Mouse (Mus musculus) embryonic facial prominence, embryonic 15.5 days (tissue): ENCODE data around the gene Pnpla1. TPM values are rescaled to one million over a fixed set of nuclear protein-coding genes. Genes with fewer than 3 reads are reported as not detected.
"Not testable (repeated sequence)": the region's sequence is repeated elsewhere in the genome, so short reads cannot be mapped to it uniquely, and the experiment has no call there.

ENCODE experiments used
- ATAC-seq: fragments of 200-750 bp; cut with Nextera tagmentation; 2 replicates; pipeline ENCODE4 v1.8.0; 2017; ENCODE audit warnings: low read depth, moderate TSS enrichment; ENCODE audit not compliant: insufficient number of reproducible peaks, low FRiP score, low TSS enrichment
- H3K27ac ChIP-seq: fragments of 300-500 bp; sonication (generic); replicated peaks from 2 replicates; pipeline ENCODE4 v1.5.1; 2015; ENCODE audit warnings: mild to moderate bottlenecking, inconsistent platforms
- H3K27me3 ChIP-seq: fragments of 300-500 bp; sonication (generic); 2 replicates; pipeline ENCODE4 v1.6.1; 2015; ENCODE audit warnings: inconsistent platforms
- H3K36me3 ChIP-seq: fragments of 300-500 bp; sonication (generic); 2 replicates; pipeline ENCODE4 v1.6.1; 2015; ENCODE audit warnings: mild to moderate bottlenecking, inconsistent platforms
- H3K4me1 ChIP-seq: fragments of 300-500 bp; sonication (generic); 2 replicates; pipeline ENCODE4 v1.6.1; 2015; ENCODE audit warnings: inconsistent platforms
- H3K4me2 ChIP-seq: fragments of 300-500 bp; sonication (generic); replicated peaks from 2 replicates; pipeline ENCODE4 v1.6.1; 2015; ENCODE audit warnings: mild to moderate bottlenecking, inconsistent platforms
- H3K4me3 ChIP-seq: fragments of 300-500 bp; sonication (generic); replicated peaks from 2 replicates; pipeline ENCODE4 v1.5.1; 2015; ENCODE audit warnings: mild to moderate bottlenecking, inconsistent platforms
- H3K9ac ChIP-seq: fragments of 300-500 bp; sonication (generic); 2 replicates; pipeline ENCODE4 v1.6.1; 2015; ENCODE audit warnings: inconsistent platforms
- H3K9me3 ChIP-seq: fragments of 300-500 bp; sonication (generic); replicated peaks from 2 replicates; pipeline ENCODE4 v1.6.1; 2016; ENCODE audit warnings: inconsistent platforms
- WGBS: fragments of 180-500 bp; shearing (Covaris S2); methylation state at CpG from one replicate; pipeline ENCODE4 v1.1.7; 2015; 5-methylcytosine and 5-hydroxymethylcytosine counted together
- polyA plus RNA-seq: library from polyadenylated mRNA; unstranded; fragments of >200 nt; fragmentation: Nextera tagmentation; extraction: Ambion mirVana; gene quantifications from 2 replicates; pipeline ENCODE4 v1.2.1, GENCODE M21; 2015

The Pnpla1 gene
- polyA plus RNA-seq, result 6.7 and 7.9 TPM in 2 replicates

DNA sequence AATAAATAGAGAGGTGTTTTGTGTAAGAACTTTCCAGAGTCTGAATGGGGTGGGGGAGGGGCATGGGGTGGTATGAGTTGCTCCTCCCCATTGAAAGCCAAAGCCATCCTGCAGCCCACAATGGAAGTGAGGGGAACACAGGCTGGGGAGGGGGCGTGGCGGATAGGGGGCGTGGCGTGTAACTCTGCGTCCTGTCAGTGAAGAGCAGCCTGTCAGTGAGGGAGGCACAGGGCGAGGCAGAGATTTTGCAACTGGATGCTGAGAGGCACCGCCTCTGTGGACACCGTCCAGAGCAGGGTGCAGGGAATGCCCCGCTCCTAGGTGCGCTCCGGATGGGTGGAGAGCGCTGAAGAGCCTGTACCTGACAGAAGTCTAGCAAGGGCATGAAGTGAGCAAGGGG is at the start of gene Pnpla1:
Gene Pnpla1, plus strand, starts transcription at position 207 of the 400 bp plus-strand sequence.
- no peak within 1 kb of the TSS for H3K9ac ChIP-seq
- 31% methylated on average over 12 of the region's 12 CpGs for WGBS
- no peaks in the 10 kb centered on the region for H3K27me3 ChIP-seq
- peak within 1 kb of the TSS; percentile 8; the same call in 1 of the 2 replicates for H3K4me2 ChIP-seq
- 0 out of 2 replicates have a peak within 1 kb of the TSS, but pooled peaks have one; percentile 34 for H3K27ac ChIP-seq
- H3K9me3 ChIP-seq, result no peaks in the 10 kb centered on the region
- peaks cover 3% of the 10 kb centered on the region; the same call in 1 of the 2 replicates for H3K4me1 ChIP-seq
- H3K4me3 ChIP-seq, result 0 out of 2 replicates have a peak within 1 kb of the TSS, but pooled peaks have one; percentile 6
- H3K36me3 ChIP-seq, result no peaks in the 10 kb centered on the region
- no peak for ATAC-seq

DNA sequence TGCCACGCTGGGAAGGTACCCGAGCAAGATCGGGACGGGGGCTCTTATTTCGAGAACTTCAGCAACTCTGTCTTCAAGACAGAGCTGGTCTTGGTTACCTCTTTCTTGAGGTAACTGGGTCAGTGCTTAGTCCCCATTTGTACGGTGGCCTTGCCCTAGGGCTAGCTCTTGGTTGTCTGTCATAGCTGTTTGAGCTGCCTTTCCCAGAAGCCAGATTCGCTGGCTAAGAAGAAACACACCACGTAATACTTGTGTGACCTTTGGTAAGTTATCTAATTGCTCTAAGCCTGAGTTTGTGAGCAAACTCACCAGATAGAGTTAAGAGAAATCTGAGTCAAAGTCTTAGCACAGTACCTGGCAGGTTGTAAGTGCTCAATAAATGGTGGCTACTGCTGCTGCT is 49.5 kb upstream of the Pnpla1 start:
- Histone ChIP-seq H3K9ac (no peak overlapping the region), H3K9me3 (no peaks in the 10 kb centered on the region), H3K4me2 (no peak overlapping the region), H3K27ac (no peak overlapping the region), H3K4me1 (no peaks in the 10 kb centered on the region), H3K36me3 (peaks cover 74% of the 10 kb centered on the region), H3K27me3 (no peaks in the 10 kb centered on the region), H3K4me3 (no peak overlapping the region)
- ATAC-seq, result no peak
- WGBS, result 95% methylated on average over 8 of the region's 8 CpGs

DNA sequence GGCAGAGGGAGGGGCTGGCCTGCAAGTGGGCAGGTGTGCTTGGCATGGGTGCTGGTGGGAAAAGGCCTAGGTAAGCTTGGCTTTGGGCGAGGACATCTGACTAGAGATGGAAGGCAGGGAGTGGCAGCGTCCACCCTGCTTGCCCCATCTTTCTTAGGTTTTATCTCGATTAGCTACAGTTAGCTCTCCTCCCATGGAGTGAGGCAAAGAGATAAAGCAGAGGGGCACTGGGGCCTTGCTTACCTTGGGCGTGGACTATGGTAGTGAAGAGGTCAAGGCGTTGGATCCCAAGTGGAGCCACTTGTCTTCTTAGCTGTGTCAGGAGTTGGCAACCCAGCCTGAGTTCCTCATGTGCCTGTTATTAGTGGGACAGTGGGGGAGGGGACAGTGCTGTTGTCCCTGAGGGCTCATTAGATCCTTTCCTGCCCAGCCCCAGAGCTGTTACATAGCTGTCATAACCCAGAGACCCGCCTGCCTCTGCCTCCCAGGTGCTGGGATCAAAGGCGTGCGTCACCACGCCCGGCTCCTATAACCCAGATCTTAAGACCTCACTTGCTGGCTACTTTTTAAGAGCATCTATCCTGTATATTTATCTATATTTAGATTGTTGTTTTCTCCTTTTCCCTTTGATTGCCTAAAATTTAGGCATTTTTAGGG is 48.9 kb upstream of the Pnpla1 start:
- WGBS, result 96% methylated on average over 10 of the region's 10 CpGs

DNA sequence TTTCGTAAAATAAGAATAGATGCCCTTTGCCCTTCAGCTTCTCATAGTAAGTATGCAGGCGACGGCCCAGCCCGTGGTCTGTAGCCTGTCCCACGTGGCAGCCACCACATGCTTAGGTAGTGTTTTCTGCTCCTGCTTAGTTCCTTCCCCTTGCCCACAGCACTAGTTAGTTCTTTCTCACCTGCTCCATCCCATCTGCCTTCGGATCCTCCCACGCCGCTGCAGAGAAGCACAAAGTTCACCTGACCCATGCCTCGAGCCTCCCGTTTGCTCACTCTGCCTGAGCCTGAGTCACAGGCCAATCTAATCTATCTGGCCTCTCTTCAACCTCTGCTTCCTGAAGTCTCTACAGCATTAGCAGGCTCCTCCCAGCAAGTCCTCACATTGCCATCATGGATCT is 45.9 kb upstream of the Pnpla1 start:
- 94% methylated on average over 10 of the region's 10 CpGs for WGBS
- Histone ChIP-seq H3K4me2 (no peak overlapping the region), H3K4me3 (no peak overlapping the region), H3K4me1 (no peaks in the 10 kb centered on the region), H3K27me3 (no peaks in the 10 kb centered on the region), H3K36me3 (peaks cover 85% of the 10 kb centered on the region), H3K9me3 (no peaks in the 10 kb centered on the region), H3K9ac (no peak overlapping the region), H3K27ac (no peak overlapping the region)
- ATAC-seq, result no peak

More for the DNA sequence above, 48.9 kb upstream of the Pnpla1 start:
- Histone ChIP-seq H3K36me3 (peaks cover 80% of the 10 kb centered on the region), H3K4me3 (no peak overlapping the region), H3K9me3 (no peaks in the 10 kb centered on the region), H3K27ac (no peak overlapping the region), H3K27me3 (no peaks in the 10 kb centered on the region), H3K9ac (no peak overlapping the region), H3K4me2 (no peak overlapping the region), H3K4me1 (no peaks in the 10 kb centered on the region)
- no peak for ATAC-seq

DNA sequence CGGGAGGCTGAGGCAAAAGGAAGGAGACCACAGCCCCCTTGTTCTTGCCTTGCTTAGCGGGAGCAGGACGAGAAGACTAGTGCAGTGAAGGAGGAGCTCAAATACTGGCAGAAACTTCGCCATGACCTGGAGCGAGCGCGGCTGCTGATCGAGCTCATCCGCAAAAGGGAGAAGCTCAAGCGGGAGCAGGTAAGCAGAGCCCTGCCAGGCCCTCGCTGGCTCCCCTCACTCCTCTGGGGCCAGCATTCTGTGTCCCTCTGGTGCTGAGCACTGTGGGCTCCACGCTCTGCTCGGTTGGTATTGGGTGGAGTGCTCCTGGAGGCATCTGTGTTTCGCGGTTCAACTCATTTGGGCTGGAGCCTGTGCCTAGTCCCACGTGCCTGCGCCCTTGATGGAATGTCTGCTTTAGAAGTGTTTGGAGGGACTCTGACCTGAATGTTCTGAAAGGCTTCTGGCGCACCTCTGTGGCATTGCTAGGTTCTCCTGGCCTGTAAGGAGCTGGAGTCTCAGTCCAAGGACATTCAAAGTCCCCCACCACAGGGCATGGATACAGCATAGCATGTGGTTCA is 43.6 kb upstream of the Pnpla1 start:
- no peaks in the 10 kb centered on the region for H3K4me1 ChIP-seq
- ATAC-seq, result no peak
- H3K27ac ChIP-seq, result no peak overlapping the region
- no peaks in the 10 kb centered on the region for H3K27me3 ChIP-seq
- no peak overlapping the region for H3K4me2 ChIP-seq
- H3K36me3 ChIP-seq, result peaks cover 87% of the 10 kb centered on the region
- H3K4me3 ChIP-seq, result no peak overlapping the region
- no peak overlapping the region for H3K9ac ChIP-seq
- 86% methylated on average over 18 of the region's 18 CpGs for WGBS
- no peaks in the 10 kb centered on the region for H3K9me3 ChIP-seq

DNA sequence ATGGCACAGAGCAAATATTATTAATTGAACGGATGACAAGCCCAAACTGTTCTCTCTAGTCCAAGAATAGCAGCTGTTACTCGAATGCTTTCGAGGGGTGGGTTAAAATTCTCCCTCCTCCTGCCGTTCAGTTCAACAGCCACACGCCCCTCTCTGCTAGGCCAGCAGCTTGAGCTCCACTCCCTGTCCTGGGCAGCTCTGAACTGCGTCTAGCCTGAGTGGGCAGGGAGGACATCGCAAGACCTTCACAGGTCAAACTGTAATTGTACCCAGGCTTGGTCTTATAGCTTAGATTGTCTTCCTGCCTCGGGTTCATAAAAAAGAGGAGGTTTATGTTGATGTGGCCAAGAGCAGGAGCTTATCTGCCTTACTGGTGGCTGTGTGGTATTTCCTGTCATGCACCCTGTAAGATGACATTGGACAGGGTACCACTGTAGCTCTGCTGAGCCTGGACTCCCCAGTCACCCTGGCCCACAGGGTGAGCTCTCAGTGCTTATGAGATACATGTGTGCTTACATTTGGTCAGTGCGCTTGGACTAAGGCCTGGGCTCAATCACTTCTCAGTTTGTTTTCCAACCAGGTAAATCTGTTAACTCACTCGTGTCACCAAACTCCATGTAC is 42.7 kb upstream of the Pnpla1 start:
- Histone ChIP-seq H3K36me3 (peaks cover 79% of the 10 kb centered on the region), H3K27me3 (no peaks in the 10 kb centered on the region), H3K4me1 (no peaks in the 10 kb centered on the region), H3K9me3 (no peaks in the 10 kb centered on the region), H3K4me3 (no peak overlapping the region), H3K9ac (no peak overlapping the region), H3K4me2 (no peak overlapping the region), H3K27ac (no peak overlapping the region)
- 77% methylated on average over 10 of the region's 10 CpGs for WGBS
- ATAC-seq, result no peak

DNA sequence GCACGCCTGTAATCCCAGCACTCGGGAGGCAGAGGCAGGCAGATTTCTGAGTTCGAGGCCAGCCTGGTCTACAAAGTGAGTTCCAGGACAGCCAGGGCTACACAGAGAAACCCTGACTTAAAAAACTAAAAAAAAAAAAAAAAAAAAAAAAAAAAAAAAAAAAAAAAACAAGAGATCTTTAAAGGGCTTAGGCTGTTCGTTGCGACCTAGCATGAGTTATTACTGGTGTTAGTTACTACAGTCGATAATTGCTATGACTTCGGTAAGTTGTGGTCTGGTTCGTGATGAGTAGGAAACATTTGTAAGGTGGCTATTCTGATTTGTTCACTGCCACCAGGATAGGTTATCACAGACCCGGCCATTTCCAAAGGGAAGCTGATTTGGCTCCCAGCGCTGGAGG is 41.9 kb upstream of the Pnpla1 start:
- H3K27ac ChIP-seq, H3K27me3 ChIP-seq, H3K4me3 ChIP-seq, H3K9ac ChIP-seq, H3K4me2 ChIP-seq, H3K4me1 ChIP-seq, ATAC-seq, H3K9me3 ChIP-seq: not testable (repeated sequence)
- peaks cover 79% of the 10 kb centered on the region for H3K36me3 ChIP-seq
- WGBS, result 92% methylated on average over 10 of the region's 10 CpGs

DNA sequence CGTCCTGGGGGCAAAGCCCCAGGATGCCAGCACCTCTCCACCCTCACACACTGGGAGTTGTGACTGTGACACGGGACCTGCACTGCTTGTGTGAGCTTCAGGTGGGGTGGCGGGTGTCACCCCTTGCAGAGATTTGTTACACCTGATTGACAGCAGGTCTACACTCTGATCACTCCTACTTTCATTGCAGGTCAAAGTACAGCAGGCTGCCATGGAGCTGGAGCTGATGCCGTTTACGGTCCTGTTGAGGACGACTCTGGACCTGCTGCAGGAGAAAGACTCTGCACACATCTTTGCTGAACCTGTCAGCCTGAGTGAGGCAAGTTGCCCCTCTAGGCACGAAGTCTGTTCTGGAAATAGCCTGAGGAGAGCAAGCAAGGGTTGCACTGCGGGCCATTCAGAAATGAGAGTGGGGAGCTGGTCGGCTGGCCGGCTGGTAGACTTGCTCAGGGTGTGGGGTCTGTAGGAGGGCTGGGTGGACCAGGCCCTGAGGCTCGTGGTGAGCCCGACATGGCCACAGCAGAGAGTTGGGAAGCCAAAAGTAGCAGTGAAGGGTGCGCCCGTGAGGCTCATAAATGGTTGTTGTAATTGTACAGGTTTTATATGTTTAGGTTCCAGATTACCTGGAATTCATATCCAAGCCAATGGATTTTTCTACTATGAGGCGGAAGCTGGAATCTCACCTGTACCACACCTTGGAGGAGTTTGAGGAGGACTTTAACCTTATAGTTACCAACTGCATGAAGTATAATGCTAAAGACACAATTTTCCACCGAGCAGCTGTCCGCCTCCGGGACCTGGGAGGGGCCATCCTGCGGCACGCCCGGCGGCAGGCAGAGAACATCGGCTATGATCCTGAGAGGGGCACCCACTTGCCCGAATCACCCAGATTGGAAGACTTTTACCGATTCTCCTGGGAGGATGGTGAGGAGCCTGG is 41.1 kb upstream of the Pnpla1 start:
- no peak for ATAC-seq
- no peak overlapping the region for H3K4me3 ChIP-seq
- no peak overlapping the region for H3K27ac ChIP-seq
- no peaks in the 10 kb centered on the region for H3K9me3 ChIP-seq
- H3K4me2 ChIP-seq, result no peak overlapping the region
- WGBS, result 94% methylated on average over 25 of the region's 25 CpGs
- no peak overlapping the region for H3K9ac ChIP-seq
- no peaks in the 10 kb centered on the region for H3K27me3 ChIP-seq
- no peaks in the 10 kb centered on the region for H3K4me1 ChIP-seq
- peaks cover 87% of the 10 kb centered on the region for H3K36me3 ChIP-seq

DNA sequence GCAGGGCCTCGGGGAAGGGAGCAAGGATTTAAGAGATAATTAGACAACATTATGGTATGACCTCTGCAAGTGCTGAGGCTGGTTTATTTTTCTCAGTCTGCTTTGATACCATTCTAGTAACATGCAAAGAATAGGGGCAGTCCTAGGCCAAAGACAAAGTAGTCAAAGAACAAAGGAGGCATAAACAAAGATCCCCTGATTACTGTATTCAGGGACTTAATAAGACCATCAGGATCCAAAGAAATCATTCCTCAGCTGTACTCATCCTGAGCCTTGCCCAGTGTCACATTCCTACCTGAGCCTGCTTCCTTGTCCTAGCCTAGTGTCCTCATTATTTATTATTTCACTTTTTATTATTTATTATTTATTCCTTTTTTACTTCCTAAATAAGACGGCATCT is 38.0 kb upstream of the Pnpla1 start:
- Histone ChIP-seq H3K9ac (no peak overlapping the region), H3K4me1 (no peaks in the 10 kb centered on the region), H3K27me3 (no peaks in the 10 kb centered on the region), H3K9me3 (no peaks in the 10 kb centered on the region), H3K27ac (no peak overlapping the region), H3K4me2 (no peak overlapping the region), H3K36me3 (peaks cover 86% of the 10 kb centered on the region), H3K4me3 (no peak overlapping the region)
- ATAC-seq, result no peak
- 75% methylated on average over 2 of the region's 2 CpGs for WGBS

DNA sequence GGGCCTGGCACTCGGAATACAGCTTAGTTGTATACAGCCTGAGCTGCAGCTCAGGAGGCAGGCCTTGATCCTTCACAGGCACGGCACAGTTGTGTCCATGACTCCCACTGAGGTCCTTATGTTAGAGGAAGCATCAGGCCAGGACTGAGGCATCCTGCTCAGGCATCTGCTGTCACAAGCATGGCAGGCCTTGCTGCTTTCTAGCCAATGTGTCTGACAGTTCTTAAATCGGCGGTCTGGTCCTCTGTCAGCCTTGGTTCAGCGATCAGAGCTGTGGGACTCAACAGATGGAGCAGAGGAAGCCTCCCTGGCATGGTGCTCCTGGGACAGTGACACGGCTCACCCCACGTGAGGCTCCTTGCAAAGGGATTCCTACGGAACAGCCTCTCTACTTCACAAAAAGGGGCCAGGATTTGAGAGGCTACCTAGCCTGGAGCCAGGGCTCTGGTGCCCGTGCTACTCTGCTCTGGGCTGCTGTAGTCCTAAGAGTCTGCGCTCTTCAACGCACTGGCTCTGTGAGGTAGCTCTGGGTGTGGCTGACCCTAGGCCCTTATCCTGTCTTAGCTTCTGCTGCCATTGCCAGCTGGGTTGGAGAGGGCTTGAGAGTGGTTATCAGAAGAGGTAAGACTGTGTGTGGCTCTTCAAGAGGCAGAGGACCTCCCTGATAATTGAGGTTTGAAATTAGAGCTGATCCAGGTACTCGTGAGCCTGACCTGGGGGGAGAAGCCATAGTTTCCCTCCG is 35.0 kb upstream of the Pnpla1 start:
- H3K27me3 ChIP-seq, result no peaks in the 10 kb centered on the region
- H3K27ac ChIP-seq, result no peak overlapping the region
- no peak overlapping the region for H3K9ac ChIP-seq
- H3K4me1 ChIP-seq, result no peaks in the 10 kb centered on the region
- WGBS, result 87% methylated on average over 13 of the region's 13 CpGs
- H3K4me3 ChIP-seq, result no peak overlapping the region
- H3K9me3 ChIP-seq, result no peaks in the 10 kb centered on the region
- H3K4me2 ChIP-seq, result no peak overlapping the region
- H3K36me3 ChIP-seq, result peaks cover 89% of the 10 kb centered on the region
- no peak for ATAC-seq
